Mouse (Mus musculus) gastrocnemius, adult 18-20 months (tissue): ENCODE results near the gene Mcoln1. TPM values are rescaled to one million over a fixed set of nuclear protein-coding genes. Genes with fewer than 3 reads are reported as not detected.

Experiments
- DNase-seq: peaks from one replicate; pipeline ENCODE4 v3.0.0; 2021; ENCODE audit warnings: low spot score
- long read RNA-seq, 2 experiments: library from polyadenylated mRNA; stranded (forward); transcript quantifications; one replicate each; pipeline ENCODE4 v2.0.0; 2021
- total RNA-seq, 2 experiments: library from RNA; stranded (reverse); gene quantifications; 2 replicates each; pipeline ENCODE4 v1.2.3; 2021

Gene Mcoln1
- 10 to 100 TPM; 21.5 to 22.5 TPM for total RNA-seq
- long read RNA-seq, experiment 1, transcript Mcoln1-201 (14 exons, 2,065 nt), result major isoform, 15 of 19 reads
- long read RNA-seq, experiment 1, partial matches to known transcripts, result 2 of 19 reads
- long read RNA-seq, experiment 1, other reads (novel, unspliced or antisense), result 2 of 19 reads
- long read RNA-seq, experiment 2, transcript Mcoln1-201 (14 exons, 2,065 nt), result major isoform, 8 of 11 reads
- long read RNA-seq, experiment 2, partial matches to known transcripts, result 1 of 11 reads
- long read RNA-seq, experiment 2, other reads (novel, unspliced or antisense), result 1 of 11 reads

DNA sequence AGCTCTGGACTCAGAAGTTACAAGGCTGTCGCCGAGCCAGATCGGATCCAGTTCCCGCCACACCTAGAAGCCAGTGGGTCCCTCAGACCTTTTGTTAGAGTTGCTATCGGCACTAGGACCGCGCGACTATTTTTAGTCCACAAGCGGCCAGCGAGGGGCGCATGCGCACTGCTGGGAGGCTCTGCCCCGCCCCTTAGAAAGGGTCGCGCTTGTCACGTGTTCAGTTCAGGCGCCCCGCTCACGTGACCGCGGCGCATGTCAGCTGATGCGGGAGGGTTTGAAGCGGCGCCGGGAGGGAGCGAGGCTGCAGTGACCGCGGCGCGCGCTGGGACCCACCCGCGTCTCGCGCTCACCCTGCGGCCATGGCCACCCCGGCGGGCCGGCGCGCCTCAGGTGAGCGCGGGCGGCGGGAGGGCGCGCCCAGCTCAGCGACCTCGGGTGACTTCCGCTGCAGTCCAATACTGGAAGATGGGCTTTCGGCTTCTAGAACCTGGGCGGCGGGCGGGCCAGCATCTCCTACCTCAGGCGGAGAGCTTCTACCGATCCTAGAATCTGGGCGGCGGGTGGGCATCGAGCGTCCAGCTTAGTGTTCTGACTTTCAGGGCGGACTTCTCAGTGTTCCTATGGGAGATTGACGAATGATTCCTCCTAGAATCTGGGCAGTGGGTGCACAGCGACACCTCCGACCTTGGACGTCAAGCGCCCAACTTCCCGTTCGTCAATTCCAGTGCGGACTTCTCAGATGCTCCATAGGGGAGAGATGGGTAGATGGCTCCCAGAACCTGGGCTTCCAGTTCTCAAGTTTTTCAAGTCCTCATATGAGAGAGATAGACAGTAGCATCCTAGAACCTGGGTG, at the start of gene Mcoln1:
Mcoln1 (plus strand) TSS at position 223 of the 856 bp plus-strand sequence.
- peak; percentile 98 for DNase-seq

DNA sequence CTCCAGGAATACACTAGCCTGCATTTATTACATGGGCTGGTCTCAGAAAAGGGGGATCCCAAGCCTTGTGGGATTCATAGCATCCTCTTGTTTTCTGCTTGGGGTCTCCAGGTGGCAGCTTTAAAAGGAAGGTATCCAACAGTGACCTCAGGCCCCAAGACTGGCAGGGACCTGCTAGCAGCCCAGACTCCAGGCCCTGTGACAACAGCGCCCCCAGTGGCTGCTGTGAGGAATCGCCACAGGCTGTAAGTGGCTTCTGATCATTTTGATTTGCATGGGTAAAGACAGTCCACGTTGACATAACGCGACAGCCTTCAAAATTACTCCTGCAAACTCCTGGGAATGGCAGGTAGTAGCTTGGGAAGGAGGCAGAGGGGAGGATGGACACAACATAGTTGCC, 49.6 kb upstream of the Mcoln1 start:
- DNase-seq, result peak; percentile 32

DNA sequence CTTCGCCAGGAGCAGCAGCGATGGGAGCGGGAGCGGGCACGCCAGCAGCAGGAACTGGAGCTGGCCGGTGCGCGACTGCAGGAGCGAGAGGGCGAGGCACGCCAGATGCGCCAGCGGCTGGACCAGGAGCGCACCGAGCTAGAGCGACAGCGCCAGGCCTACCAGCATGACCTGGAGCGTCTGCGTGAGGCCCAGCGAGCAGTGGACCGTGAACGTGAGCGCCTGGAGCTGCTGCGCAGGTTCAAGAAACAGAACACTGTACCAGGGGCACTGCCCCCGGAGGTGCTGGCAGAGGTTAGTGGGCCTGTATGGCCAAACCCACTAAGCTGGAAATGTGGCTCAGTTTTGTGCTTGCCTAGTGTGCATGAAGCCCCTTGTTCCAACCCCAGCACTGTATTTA, 48.3 kb upstream of the Mcoln1 start:
- DNase-seq, result no peak

DNA sequence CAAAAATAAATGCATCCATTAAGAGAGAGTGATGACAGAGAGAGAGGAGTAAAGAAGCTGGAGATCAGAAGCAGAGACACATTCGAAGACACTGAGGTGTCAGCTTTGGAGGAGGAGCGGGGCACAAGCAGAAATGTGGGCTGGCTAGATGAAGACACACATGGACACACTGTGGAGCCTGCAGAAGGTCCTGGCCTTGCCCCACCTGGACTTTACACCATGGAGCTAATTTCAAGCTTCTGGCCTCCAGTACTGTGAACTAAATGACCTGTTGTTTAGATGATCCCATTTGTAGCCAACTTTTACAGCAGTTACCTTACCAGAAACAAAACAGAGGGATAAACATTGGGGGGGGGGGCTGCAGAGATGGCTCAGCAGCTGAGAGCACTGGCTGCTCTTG, 37.0 kb upstream of the Mcoln1 start:
- DNase-seq, result no peak

DNA sequence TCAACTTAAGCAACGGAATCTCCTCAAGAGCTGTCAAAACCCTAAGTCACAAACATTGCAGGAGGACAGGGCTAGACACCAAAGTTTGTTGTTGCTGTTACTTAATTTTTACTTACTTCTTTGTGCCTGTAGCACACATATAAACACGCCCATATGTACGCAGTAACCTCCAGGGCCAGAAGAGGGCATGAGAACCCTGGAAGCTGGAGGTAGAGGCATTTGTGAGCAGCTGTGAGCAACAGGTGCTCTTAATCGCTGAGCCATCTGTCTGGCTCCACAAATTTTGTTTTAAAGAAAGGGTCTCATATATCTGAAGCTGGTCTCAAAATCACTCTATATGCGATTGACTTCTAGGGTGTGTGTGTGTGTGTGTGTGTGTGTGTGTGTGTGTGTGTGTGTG, 35.9 kb upstream of the Mcoln1 start:
- no peak for DNase-seq

DNA sequence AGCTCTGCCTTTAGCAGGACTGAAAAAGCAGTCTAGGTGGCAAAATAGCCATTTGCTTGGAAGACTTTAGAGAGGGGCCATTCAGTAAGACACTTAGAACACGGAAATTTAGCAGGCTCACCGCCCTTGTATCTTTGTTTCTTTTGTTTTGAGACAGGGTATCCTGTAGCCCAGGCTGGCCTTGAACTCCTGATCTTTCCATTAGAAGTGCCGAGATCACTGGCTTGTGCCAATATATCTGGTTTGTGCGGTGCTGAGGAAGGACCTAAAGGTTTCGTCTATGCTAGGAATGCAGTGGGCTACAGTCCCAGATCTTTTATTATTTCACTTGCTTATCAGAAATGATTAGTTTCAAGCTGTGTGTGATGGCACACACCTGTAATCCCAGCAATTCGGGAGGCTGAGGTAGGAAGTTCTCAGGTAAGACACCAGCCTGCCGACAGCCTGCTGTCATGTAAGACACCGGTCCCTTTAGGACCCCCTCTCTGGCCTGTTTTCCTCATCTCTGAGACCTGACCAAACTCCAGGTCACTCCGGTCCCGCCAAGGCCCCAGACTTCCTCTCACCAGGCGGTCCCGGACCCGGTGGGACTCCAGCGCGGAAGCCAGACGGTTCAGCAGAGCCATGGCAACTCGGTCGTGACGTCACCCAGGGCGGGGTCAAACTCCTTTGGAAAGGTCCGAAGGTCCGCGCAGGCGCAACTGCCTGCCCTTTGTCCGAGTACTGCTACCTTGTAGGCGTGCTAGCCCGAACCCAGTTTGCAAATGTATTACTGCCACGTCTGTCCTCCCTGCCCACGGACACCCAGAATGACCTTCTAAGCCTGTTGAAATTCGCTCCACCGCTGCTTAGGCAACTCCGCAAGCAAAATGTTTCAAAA, 33.0 kb upstream of the Mcoln1 start, which contains the start of gene Pex11g:
Pex11g (minus strand) TSS at position 675 of the 880 bp plus-strand sequence.
- peak; percentile 97 for DNase-seq

DNA sequence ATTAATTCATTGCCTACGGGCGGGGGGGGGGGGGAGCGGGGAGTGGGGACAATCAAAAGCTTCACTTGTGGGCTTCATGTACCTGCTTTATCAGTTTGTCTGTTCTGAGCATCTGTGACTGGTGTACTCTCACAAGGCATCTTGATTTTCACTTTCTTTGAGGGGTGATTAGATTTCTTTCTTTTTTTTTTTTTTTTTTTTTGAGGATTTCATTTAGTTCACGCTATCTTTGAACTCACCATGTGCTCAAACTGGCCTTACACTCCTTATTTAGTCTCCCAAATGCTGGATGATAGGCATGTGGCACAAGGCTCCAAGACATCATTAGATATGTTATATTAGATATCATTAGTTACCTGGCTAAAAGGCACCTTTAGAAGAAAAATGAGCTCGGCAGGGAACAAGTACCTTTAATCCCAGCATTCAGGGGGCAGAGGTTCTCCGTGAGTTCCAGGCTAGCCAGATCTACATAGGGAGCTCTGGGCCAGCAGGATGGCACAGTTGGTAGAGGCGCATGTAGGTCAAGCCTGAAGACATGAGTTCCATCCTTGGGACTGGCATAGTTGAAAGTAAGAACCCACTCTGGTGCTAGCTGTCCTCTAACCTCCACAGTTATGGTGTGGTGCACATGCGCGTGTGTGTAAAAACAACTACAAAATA, 32.2 kb upstream of the Mcoln1 start:
- no peak for DNase-seq

DNA sequence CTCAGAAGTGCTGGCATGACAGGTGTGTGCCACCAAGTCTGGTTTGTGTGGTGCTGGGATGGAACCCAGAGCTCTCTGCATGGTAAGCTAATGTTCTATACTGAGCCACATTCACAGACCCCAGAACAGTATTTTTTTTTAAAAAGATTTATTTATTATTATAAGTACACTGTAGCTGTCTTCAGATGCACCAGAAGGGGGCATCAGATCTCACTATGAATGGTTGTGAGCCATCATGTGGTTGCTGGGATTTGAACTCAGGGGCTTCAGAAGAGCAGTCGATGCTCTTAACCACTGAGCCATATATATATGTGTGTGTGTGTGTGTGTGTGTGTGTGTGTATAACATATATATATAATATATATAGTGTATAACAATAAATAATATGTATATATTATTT, 31.4 kb upstream of the Mcoln1 start:
- no peak for DNase-seq

DNA sequence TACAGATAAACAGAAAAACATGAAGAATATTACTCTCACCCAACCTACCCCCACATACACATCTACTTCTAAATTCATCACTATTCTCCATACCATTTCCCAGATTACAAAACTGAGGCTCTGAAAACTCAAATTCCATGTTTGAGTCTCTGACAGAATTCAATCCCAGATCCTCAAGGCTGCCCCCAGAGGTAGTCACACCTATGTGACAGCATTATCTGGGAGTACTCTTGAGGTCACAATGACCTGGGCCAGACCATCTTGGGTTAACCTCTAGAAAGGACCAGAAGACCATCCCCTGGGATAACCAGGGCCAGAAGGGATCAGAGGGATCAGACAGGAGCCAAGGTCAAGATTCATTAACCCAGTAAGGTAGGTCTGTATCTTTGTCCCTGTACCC, 29.7 kb upstream of the Mcoln1 start, which contains the start of gene Tex45:
Tex45 (plus strand) TSS at position 301 of the 400 bp plus-strand sequence.
- DNase-seq, result no peak

DNA sequence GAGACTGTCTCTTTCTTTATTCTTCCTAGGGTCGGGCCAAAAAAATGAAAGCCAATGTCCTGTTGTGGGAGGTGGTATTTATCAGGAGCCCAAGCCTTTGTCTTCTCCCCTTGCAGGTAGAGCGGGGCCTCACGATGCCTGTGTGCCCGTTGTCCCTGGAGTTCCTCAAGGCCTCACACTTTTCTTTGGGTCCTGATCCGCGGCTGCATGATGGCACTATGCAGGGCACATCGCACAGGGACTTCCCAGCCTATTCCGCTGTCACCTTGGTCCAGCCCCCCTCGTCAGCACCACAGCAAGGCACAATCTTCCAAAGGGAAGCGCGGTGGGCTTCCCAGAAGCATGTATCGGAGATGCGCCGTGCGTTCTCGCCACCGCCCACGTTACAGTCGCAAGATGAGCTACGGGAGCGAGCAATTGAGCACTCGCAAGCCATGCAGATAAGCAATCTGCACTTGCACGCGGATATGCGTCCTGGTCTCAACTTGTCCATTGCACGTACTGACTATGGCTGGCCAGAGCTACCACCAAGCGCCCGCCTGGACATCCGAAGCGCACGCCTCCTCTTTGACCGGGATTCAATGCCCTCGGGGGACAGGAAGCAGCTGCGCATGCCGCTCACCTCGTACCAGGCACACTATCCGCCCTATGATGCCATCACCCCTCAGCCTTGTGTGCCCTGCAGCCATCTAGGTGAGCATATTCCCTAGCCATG, 24.4 kb upstream of the Mcoln1 start:
- DNase-seq, result no peak

DNA sequence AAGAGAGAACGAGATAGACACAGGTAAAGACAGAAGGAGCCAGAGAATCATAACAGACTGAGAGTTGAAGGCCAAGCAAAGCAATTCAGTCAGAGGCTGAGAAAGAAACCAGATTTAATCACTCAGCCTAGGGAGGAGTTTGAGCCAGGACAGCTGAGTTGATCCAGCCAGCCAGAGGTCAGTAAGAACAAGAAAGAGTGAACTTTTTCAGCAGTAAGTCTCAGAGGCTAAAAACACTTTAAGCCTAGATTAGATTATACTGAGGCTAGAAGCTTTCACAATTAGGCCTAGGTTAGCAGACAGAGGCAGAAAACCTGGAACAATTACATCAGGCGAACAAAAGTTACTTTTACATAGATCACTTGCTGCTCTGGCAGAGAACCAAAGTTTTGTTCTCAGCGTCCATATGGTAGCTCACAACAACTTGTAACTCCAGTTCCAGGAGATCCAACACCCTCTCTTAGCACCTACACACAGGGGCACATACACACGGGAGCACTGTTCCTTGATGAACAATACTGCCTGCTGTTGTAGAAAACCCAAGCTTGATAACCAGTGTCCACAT, 20.0 kb upstream of the Mcoln1 start:
- DNase-seq, result no peak

DNA sequence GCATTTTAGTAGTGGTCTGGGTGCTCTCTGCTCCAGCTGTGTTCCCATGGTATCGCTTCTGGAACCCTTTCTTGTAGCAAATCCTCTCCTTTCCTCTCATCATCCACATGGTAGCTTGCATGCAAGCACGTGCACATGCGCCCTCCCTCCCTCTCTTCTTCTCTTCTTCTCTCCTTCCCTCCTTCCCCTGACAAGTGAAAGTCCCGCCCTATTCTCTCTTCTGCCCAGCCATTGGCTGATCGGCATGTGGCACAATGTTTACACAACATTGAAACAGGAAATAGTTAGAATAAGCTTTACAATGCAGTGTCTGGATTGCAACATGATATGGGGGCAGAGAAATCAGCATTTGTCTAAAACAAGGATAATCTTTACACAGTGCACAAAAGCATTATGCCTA, 18.7 kb upstream of the Mcoln1 start:
- DNase-seq, result no peak

DNA sequence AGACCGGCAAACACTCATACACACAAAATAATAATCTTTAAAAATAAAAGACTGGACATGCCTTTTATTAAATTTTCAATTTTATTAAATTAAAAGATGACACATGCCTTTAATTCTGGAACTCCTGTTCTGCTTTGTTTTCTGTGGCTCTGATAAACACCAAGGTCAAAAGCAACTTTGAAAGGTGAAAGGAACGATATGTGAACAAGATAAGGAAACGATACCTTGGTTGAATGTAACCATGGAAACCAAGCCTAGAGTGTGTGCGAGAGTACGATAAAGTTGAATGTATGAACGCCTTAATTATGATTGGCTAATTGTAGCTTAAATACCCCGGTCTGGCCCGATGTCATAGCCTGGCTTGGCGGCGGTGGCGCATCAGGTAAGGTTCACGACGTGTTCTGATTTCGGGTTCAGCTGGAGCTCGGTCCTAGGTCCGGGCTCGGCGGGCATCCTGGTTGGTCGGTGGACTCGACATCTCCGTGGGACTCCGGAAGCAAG, 18.0 kb upstream of the Mcoln1 start:
- DNase-seq, result no peak

DNA sequence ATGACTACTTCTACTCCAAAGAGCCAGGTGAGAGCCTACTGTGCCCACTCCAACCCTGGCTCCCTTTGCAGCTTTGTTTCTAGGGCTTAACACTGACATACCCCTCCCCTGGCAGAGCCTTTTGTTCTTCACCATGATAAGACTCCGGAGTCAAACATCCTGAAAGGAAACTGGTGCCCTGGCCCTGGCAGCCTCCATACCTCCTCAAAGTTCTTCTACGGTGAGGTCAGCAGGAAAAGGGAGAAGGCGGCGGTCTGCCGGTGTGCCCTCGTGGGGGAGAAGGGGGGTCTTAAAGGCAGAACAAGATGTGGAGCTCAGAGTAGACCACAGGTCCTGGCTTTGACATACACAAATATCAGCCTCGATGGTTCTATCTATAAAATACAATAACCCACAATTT, 16.7 kb upstream of the Mcoln1 start:
- no peak for DNase-seq

DNA sequence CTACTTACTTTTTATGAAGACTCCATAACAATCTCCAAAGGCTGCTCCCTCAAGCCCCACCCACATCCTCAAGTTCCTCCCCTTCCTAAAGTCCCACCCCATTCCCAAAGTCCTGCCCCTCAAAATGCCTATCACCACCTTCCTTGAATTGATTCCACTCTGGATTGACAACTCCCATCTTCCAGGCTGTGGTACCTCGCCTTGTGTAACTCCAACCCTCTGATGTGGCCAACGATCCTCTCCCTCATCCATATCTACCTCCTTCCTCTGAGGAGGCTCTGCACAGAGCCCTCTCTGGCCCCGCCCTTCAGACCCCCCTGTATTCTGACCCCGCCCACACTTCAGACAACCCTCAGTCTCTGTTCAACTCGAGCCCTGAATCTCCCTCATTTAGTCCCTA, 15.1 kb upstream of the Mcoln1 start:
- no peak for DNase-seq

DNA sequence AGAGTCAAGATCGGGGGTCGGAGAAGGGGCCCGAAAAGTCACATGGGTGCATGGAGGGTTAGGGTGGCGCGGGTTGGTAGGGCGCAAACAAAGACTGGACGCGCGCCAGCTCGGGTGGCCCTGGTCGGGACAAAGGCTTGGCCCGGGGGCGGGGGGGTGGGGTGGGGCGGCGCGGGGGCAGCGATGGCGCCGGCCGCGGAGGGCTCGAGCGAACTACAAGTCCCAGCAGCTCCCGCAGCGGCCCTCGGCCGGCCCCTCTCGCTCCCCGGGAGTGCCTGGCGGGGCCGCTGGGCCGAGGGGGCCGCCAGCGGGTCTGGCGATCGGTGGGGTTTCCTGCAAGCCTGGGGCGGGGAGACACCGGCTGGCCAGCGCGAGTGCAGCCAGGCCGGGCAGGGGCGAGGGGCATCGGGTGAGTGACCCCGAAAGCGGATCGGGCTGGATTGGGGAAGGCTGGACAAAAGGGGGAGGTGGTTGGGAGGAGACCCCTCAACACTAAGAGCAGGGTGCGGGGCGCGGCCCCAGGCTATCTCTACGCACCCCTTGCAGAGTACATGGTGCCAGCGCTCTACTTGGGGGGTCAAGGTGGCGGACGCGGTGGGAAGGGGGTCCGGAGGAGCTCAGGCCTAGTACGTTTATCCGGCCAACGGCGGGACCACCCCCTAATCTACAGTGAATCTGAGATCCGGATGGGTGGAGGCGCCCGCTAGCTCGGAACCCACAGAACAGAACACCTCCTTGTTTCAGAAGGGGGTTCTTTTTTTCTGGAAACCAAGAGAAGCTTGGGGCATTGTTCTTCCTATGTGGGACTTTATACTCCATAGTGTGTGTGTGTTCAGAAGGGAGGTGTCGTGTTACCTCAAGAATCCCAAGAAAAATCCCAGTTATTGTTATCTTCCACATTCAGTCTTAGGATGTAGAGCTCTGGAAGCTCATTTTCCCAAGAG, 7.1 kb upstream of the Mcoln1 start, which contains the start of gene Zfp358:
Zfp358 (plus strand) TSS at position 238 of the 944 bp plus-strand sequence.
- DNase-seq, result peak; percentile 69

DNA sequence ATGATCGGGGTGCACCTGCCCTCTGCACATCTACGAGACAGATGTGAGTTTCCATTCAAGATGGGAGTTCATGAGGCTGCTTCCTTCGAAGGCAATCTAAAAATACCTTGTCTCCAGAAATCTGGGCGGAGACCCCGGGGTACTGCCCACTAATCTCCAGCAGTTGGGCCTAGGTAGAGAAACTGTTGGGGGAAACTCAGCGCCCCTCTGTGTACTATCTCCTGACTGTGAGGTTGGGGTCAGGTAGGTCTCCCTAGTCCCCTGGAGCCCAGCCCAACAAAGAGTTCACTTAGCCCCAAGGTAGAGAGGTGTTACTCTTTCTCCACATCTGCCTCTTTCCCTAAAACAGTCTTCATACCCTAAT, 6.4 kb upstream of the Mcoln1 start:
- DNase-seq, result no peak

DNA sequence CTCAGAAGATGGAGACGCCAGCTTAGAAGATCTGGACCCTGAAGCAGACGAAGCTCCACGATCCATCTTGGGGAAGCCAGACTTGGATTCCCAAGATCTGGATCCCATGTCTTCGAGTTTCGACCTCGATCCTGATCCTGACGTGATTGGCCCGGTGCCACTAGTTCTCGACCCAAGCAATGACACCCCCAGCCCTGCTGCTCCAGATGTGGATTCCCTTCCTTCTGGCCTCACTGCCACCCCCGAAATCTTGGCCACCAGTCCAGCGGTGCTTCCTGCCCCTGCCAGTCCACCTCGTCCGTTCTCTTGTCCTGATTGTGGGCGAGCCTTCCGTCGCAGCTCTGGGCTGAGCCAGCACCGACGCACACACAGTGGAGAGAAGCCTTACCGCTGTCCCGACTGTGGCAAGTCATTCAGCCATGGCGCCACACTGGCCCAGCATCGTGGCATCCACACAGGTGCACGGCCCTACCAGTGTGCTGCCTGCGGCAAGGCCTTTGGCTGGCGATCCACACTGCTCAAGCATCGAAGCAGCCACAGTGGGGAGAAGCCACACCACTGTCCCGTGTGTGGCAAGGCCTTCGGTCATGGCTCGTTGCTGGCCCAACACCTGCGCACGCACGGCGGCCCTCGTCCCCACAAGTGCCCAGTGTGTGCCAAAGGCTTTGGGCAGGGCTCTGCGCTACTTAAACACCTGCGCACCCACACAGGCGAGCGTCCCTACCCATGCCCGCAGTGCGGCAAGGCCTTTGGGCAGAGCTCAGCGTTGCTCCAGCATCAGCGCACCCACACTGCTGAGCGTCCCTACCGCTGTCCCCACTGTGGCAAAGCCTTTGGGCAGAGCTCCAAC, 4.5 kb upstream of the Mcoln1 start:
- DNase-seq, result no peak
